Mouse (Mus musculus) spleen, adult 2 months (tissue): ENCODE measurements around the gene Adamts16.

Source experiments
- CTCF ChIP-seq: fragments of 200-500 bp; IDR thresholded peaks from 2 replicates; pipeline ENCODE4 v1.5.1; 2011; ENCODE audit warnings: mild to moderate bottlenecking, inconsistent platforms; ENCODE audit not compliant: insufficient read depth, insufficient read length, insufficient replicate concordance; ENCODE audit errors: extremely low read depth
- POLR2A ChIP-seq: fragments of 200-500 bp; IDR thresholded peaks from 2 replicates; pipeline ENCODE4 v1.6.1; 2011; ENCODE audit warnings: low read depth, low read length, inconsistent platforms

- TF ChIP-seq CTCF (no peak), POLR2A (no peak)
Observed at GRCm38 (mm10) chr13:70784126-70784525, 57.5 kb downstream of the Adamts16 start.
